28 mouse cellular contexts compared by ENCODE assay signal in genomic region chr2:75555676-75556075, GRCm38 (mm10).
"Had no signal": no experiment of that assay in that cellular context is flagged by ENCODE, and none has a peak within 500 bp of the region (broad histone marks: within the 10 kb centered on the region; RNA-seq: fewer than 3 reads in every experiment).

No protein-coding gene starts in this region.

- H3K9ac ChIP-seq: embryonic facial prominence, embryonic 12.5 days; embryonic facial prominence, embryonic 13.5 days; embryonic facial prominence, embryonic 15.5 days; forebrain, embryonic 12.5 days; forebrain, embryonic 13.5 days; forebrain, embryonic 15.5 days; forebrain, postnatal 0 days had no signal

- ATAC-seq: forebrain, embryonic 13.5 days; forebrain, embryonic 14.5 days; forebrain, embryonic 15.5 days; forebrain, embryonic 16.5 days; forebrain, postnatal 0 days had no signal

- H3K4me3 ChIP-seq: embryonic facial prominence, embryonic 10.5 days; embryonic facial prominence, embryonic 12.5 days; embryonic facial prominence, embryonic 13.5 days; embryonic facial prominence, embryonic 15.5 days; erythroblast, embryonic 14.5 days; forebrain, embryonic 10.5 days; forebrain, embryonic 12.5 days; forebrain, embryonic 13.5 days; forebrain, embryonic 15.5 days; gastrocnemius, adult 2 months had no signal

- H3K9me3 ChIP-seq: embryonic facial prominence, embryonic 10.5 days; embryonic facial prominence, embryonic 12.5 days; embryonic facial prominence, embryonic 13.5 days; embryonic facial prominence, embryonic 15.5 days; forebrain, embryonic 10.5 days; forebrain, embryonic 12.5 days; forebrain, embryonic 13.5 days; forebrain, embryonic 15.5 days had no signal

- H3K4me1 ChIP-seq: embryonic facial prominence, embryonic 10.5 days; embryonic facial prominence, embryonic 12.5 days; embryonic facial prominence, embryonic 13.5 days; forebrain, embryonic 10.5 days; forebrain, embryonic 13.5 days; forebrain, embryonic 15.5 days had no signal

- H3K27me3 ChIP-seq: embryonic facial prominence, embryonic 12.5 days; embryonic facial prominence, embryonic 13.5 days; embryonic facial prominence, embryonic 15.5 days; forebrain, embryonic 12.5 days; forebrain, embryonic 13.5 days; forebrain, embryonic 15.5 days had no signal

- H3K4me2 ChIP-seq: embryonic facial prominence, embryonic 12.5 days; embryonic facial prominence, embryonic 13.5 days; embryonic facial prominence, embryonic 15.5 days; forebrain, embryonic 12.5 days; forebrain, embryonic 13.5 days; forebrain, embryonic 15.5 days had no signal

- H3K27ac ChIP-seq: embryonic facial prominence, embryonic 10.5 days; embryonic facial prominence, embryonic 12.5 days; embryonic facial prominence, embryonic 13.5 days; embryonic facial prominence, embryonic 15.5 days; forebrain, embryonic 10.5 days; forebrain, embryonic 12.5 days; forebrain, embryonic 13.5 days; forebrain, embryonic 15.5 days; gastrocnemius, adult 2 months had no signal

- H3K36me3 ChIP-seq: embryonic facial prominence, embryonic 10.5 days; embryonic facial prominence, embryonic 12.5 days; embryonic facial prominence, embryonic 13.5 days; embryonic facial prominence, embryonic 15.5 days; forebrain, embryonic 10.5 days; forebrain, embryonic 12.5 days; forebrain, embryonic 15.5 days had no signal

- DNase-seq: cerebellum, adult 18-20 months; cerebellum, adult 2 months; cerebellum, adult 8-10 months; cerebellum, adult 9-10 months; cerebellum, adult 9-11 months; cerebellum, postnatal 10 days; cerebellum, postnatal 14 days; cerebellum, postnatal 25 days; cerebellum, postnatal 36 days; embryo, embryonic 11 days; forebrain, postnatal 0 days; gastrocnemius, adult 2 months; gastrocnemius, postnatal 10 days; gastrocnemius, postnatal 14 days; gastrocnemius, postnatal 25 days; gastrocnemius, postnatal 36 days; heart, adult 18-20 months had no signal
